Mouse (Mus musculus) neural tube, embryonic 12.5 days (tissue): ENCODE measurements at regions not wholly inside any gene's neighbourhood (a gene's known extent, or its start where the extent isn't known, plus 50 kb on each side); places are given as distances from the start of the nearest gene placed in this dataset.
"Not testable (repeated sequence)": the region's sequence is repeated elsewhere in the genome, so short reads cannot be mapped to it uniquely, and the experiment has no call there.

Experiments
- ATAC-seq: fragments of 200-750 bp; cut with Nextera tagmentation; 2 replicates; pipeline ENCODE4 v1.8.0; 2017; ENCODE audit warnings: low read depth, mild to moderate bottlenecking, moderate TSS enrichment, moderate library complexity; ENCODE audit not compliant: low FRiP score
- H3K27ac ChIP-seq: fragments of 300-500 bp; sonication (generic); 2 replicates; pipeline ENCODE4 v1.5.1; 2016
- H3K27me3 ChIP-seq: fragments of 300-500 bp; sonication (generic); replicated peaks from 2 replicates; pipeline ENCODE4 v1.6.1; 2016; ENCODE audit warnings: mild to moderate bottlenecking
- H3K36me3 ChIP-seq: fragments of 300-500 bp; sonication (generic); 2 replicates; pipeline ENCODE4 v1.6.1; 2016; ENCODE audit warnings: mild to moderate bottlenecking
- H3K4me1 ChIP-seq: fragments of 300-500 bp; sonication (generic); 2 replicates; pipeline ENCODE4 v1.6.1; 2016
- H3K4me2 ChIP-seq: fragments of 300-500 bp; sonication (generic); replicated peaks from 2 replicates; pipeline ENCODE4 v1.6.1; 2016; ENCODE audit warnings: mild to moderate bottlenecking
- H3K4me3 ChIP-seq: fragments of 300-500 bp; sonication (generic); 2 replicates; pipeline ENCODE4 v1.5.1; 2016
- H3K9ac ChIP-seq: fragments of 300-500 bp; sonication (generic); 2 replicates; pipeline ENCODE4 v1.6.1; 2016; ENCODE audit warnings: mild to moderate bottlenecking
- H3K9me3 ChIP-seq: fragments of 300-500 bp; sonication (generic); 2 replicates; pipeline ENCODE4 v1.6.1; 2016; ENCODE audit warnings: mild to moderate bottlenecking
- WGBS: fragments of 180-500 bp; shearing (Covaris S2); methylation state at CpG from one replicate; pipeline ENCODE4 v1.1.7; 2016; 5-methylcytosine and 5-hydroxymethylcytosine counted together

DNA sequence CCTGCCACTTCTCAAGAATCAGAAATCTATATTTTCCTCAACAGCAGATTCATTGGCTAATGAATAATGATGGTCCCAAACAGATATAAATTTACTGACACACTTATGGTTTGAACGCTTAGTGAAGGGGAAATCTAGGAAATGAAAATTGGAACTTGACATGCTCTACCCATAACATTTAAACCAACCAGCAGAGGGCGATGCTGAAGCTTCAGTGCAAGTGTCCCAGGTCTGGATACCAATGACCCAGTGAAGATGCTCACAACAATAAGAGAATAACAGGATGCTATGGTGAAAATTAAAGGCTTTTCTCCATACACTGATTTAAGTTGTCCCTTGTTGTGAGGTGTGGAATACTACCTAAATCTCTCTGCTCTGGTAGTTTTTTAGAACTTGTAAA lies 236.0 kb upstream of the Rorb start:
- no peak overlapping the region for H3K4me3 ChIP-seq
- no peak overlapping the region for H3K9ac ChIP-seq
- H3K27me3 ChIP-seq, result no peaks in the 10 kb centered on the region
- H3K4me1 ChIP-seq, result no peaks in the 10 kb centered on the region
- no peaks in the 10 kb centered on the region for H3K36me3 ChIP-seq
- WGBS, result 41% methylated on average over 2 of the region's 2 CpGs
- H3K9me3 ChIP-seq, result no peaks in the 10 kb centered on the region
- no peak overlapping the region for H3K4me2 ChIP-seq
- ATAC-seq, result no peak
- H3K27ac ChIP-seq, result no peak overlapping the region

- Histone ChIP-seq H3K4me2 (no peak overlapping the region), H3K4me1 (no peaks in the 10 kb centered on the region), H3K27me3 (no peaks in the 10 kb centered on the region), H3K9ac (no peak overlapping the region), H3K4me3 (no peak overlapping the region), H3K9me3 (no peaks in the 10 kb centered on the region), H3K36me3 (no peaks in the 10 kb centered on the region), H3K27ac (no peak overlapping the region)
- no peak for ATAC-seq
- WGBS, result 87% methylated on average over 7 of the region's 7 CpGs
These were observed 233.4 kb upstream of the Rorb start for GRCm38 (mm10) chr19:19344426-19344811.

GRCm38 (mm10) chr19:19343702-19344425 lies 232.9 kb upstream of the Rorb start:
- 0 out of 2 replicates have a peak, but pooled peaks have one; percentile 25 for ATAC-seq
- Histone ChIP-seq H3K27me3 (no peaks in the 10 kb centered on the region), H3K9ac (no peak overlapping the region), H3K4me3 (no peak overlapping the region), H3K9me3 (no peaks in the 10 kb centered on the region), H3K4me1 (no peaks in the 10 kb centered on the region), H3K4me2 (no peak overlapping the region), H3K36me3 (no peaks in the 10 kb centered on the region), H3K27ac (no peak overlapping the region)
- 72% methylated on average over 10 of the region's 10 CpGs for WGBS

GRCm38 (mm10) chr19:19307142-19307541 lies 196.1 kb upstream of the Rorb start:
- H3K27me3 ChIP-seq, H3K9me3 ChIP-seq, H3K27ac ChIP-seq, ATAC-seq, H3K9ac ChIP-seq, H3K36me3 ChIP-seq, H3K4me2 ChIP-seq, H3K4me3 ChIP-seq, H3K4me1 ChIP-seq: not testable (repeated sequence)
- WGBS, result 87% methylated on average over 2 of the region's 2 CpGs

DNA sequence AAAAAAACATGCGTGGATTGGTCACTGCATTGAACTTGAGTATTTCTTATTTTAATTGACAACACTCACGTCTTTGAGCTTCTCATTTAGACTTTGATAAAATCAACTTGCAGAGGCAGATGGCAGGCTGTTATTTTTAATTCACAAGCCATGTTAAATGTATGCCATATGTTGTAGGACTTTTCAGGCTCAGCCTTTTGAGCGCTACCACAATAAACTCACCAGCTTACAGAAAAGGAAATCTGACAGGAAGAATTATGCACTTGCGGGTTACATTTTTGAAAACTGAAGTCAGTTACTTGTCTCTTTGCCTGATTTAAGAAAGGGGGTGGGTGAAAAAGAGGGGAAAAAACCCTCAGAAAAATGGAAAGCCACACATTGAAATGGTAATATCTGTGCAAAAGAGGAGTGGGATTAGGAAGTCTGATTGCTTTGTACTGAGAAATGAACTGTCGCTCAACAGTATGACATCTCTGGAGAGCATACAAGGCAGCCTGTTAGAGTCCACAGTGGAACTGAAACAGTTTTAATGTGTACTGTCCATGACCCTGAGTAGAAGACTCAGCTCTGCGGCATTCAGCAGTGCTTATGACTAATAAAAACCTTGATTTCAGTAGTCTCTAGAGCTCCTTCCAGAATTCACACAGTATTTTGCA lies 195.6 kb upstream of the Rorb start:
- ATAC-seq, result no peak
- no peak overlapping the region for H3K4me2 ChIP-seq
- 82% methylated on average over 6 of the region's 6 CpGs for WGBS

GRCm38 (mm10) chr19:19285864-19286263 lies 174.9 kb upstream of the Rorb start:
- H3K4me3 ChIP-seq, H3K9me3 ChIP-seq, H3K27me3 ChIP-seq, H3K4me2 ChIP-seq, H3K36me3 ChIP-seq, H3K9ac ChIP-seq, H3K4me1 ChIP-seq, ATAC-seq, H3K27ac ChIP-seq: not testable (repeated sequence)
- 88% methylated on average over 3 of the region's 3 CpGs for WGBS

More for the DNA sequence above, 195.6 kb upstream of the Rorb start:
- H3K27me3 ChIP-seq, result no peaks in the 10 kb centered on the region
- no peak overlapping the region for H3K4me3 ChIP-seq
- no peaks in the 10 kb centered on the region for H3K9me3 ChIP-seq
- no peaks in the 10 kb centered on the region for H3K4me1 ChIP-seq
- no peaks in the 10 kb centered on the region for H3K36me3 ChIP-seq
- H3K27ac ChIP-seq, result no peak overlapping the region
- no peak overlapping the region for H3K9ac ChIP-seq

- 57% methylated on average over 5 of the region's 5 CpGs for WGBS
- ATAC-seq, result no peak; the same call in 1 of the 2 replicates
These were observed 136.0 kb upstream of the Rorb start for GRCm38 (mm10) chr19:19246837-19247560.

GRCm38 (mm10) chr19:19229305-19229994 lies 118.5 kb upstream of the Rorb start:
- 85% methylated on average over 3 of the region's 3 CpGs for WGBS
- H3K9ac ChIP-seq, result no peak overlapping the region

More at GRCm38 (mm10) chr19:19246837-19247560, 136.0 kb upstream of the Rorb start:
- Histone ChIP-seq H3K9me3 (no peaks in the 10 kb centered on the region), H3K4me3 (no peak overlapping the region), H3K4me1 (no peaks in the 10 kb centered on the region), H3K27me3 (no peaks in the 10 kb centered on the region), H3K9ac (no peak overlapping the region), H3K27ac (no peak overlapping the region), H3K36me3 (no peaks in the 10 kb centered on the region), H3K4me2 (no peak overlapping the region)

GRCm38 (mm10) chr19:19220826-19221225 lies 109.8 kb upstream of the Rorb start:
- Histone ChIP-seq H3K27ac (no peak overlapping the region), H3K9ac (no peak overlapping the region), H3K36me3 (no peaks in the 10 kb centered on the region), H3K9me3 (no peaks in the 10 kb centered on the region), H3K4me2 (no peak overlapping the region), H3K27me3 (no peaks in the 10 kb centered on the region), H3K4me1 (no peaks in the 10 kb centered on the region), H3K4me3 (no peak overlapping the region)
- no peak for ATAC-seq
- WGBS, result 93% methylated on average over 6 of the region's 6 CpGs

More at GRCm38 (mm10) chr19:19229305-19229994, 118.5 kb upstream of the Rorb start:
- Histone ChIP-seq H3K27me3 (no peaks in the 10 kb centered on the region), H3K27ac (no peak overlapping the region), H3K4me1 (no peaks in the 10 kb centered on the region), H3K36me3 (no peaks in the 10 kb centered on the region), H3K4me3 (no peak overlapping the region), H3K9me3 (no peaks in the 10 kb centered on the region), H3K4me2 (no peak overlapping the region)
- no peak for ATAC-seq

DNA sequence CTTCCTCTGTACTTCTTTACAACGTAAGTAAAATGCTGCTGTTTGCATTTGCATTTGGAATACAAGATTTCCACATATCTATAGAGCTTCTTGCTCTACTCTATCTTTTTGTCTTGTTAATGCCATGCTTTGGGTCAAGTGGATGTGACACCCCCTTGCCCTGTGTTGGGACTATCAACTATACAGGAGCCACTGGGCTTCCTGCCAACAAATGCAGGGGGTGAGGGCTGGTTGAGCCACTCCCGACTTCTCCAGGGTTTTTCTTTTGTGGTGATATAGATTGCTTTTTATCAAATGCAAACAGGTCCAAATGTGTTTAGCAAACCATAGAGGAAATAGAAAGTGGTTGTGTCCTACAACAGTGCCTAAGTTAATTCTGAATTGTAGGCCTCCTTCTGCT lies 108.4 kb upstream of the Rorb start:
- no peak overlapping the region for H3K9ac ChIP-seq
- no peak overlapping the region for H3K27ac ChIP-seq
- no peak for ATAC-seq
- no peaks in the 10 kb centered on the region for H3K36me3 ChIP-seq
- no peaks in the 10 kb centered on the region for H3K4me1 ChIP-seq
- 78% methylated on average over 2 of the region's 2 CpGs for WGBS
- H3K4me3 ChIP-seq, result no peak overlapping the region
- H3K9me3 ChIP-seq, result no peaks in the 10 kb centered on the region
- no peak overlapping the region for H3K4me2 ChIP-seq
- no peaks in the 10 kb centered on the region for H3K27me3 ChIP-seq

DNA sequence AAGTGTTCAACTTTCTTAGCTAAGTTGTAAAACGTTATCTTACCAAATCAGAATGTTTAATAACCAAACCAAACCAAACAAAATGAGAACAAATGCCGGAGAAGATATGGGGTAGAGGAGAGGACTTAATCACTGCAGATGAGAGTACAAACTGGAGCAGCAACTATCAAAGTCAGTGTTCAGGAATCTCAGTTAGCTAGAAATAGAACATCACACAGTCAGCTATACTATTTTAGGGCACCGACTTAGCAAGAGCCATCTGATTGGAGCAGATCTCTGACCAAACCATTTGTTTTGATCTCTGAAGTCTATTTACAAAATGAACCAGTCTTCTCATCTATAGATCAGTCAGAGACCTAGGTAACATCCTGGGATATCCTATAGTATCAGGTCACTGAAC lies 107.7 kb upstream of the Rorb start:
- Histone ChIP-seq H3K27ac (no peak overlapping the region), H3K9me3 (no peaks in the 10 kb centered on the region), H3K36me3 (no peaks in the 10 kb centered on the region), H3K27me3 (no peaks in the 10 kb centered on the region), H3K4me3 (no peak overlapping the region), H3K4me2 (no peak overlapping the region), H3K9ac (no peak overlapping the region), H3K4me1 (no peaks in the 10 kb centered on the region)
- WGBS, result 78% methylated on average over 3 of the region's 3 CpGs
- ATAC-seq, result no peak

DNA sequence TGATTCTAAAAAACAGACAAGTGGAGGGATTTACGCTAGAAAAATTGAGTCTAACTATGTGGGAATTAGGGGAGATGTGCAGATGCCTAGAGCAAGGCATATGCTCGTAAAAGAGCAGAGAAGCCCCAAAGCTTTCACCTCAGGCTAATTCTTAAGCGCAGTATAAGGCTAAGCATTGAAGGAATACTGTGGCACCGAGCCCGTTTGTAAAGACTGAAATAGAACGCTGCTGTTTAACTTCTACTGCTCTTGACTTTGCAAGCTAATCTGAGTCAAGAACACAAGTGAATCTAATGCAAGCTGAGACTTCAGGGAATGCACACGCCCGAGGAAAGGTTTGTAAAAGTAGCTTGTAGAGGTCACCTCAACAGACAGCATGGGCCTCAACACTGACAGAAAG lies 88.5 kb upstream of the Rorb start:
- Histone ChIP-seq H3K9me3 (no peaks in the 10 kb centered on the region), H3K4me3 (no peak overlapping the region), H3K36me3 (no peaks in the 10 kb centered on the region), H3K27ac (no peak overlapping the region), H3K4me2 (no peak overlapping the region), H3K27me3 (no peaks in the 10 kb centered on the region), H3K9ac (no peak overlapping the region), H3K4me1 (no peaks in the 10 kb centered on the region)
- whole genome bisulfite sequencing, result 82% methylated on average over 8 of the region's 8 CpGs
- ATAC-seq, result no peak
